Mouse (Mus musculus): ENCODE measurements around the gene Mpz. TPM values are rescaled to one million over a fixed set of nuclear protein-coding genes. Genes with fewer than 3 reads are reported as not detected.

Mpz gene
- polyA plus RNA-seq, 1 experiment from 2014 or later: 0.06 TPM

DNA sequence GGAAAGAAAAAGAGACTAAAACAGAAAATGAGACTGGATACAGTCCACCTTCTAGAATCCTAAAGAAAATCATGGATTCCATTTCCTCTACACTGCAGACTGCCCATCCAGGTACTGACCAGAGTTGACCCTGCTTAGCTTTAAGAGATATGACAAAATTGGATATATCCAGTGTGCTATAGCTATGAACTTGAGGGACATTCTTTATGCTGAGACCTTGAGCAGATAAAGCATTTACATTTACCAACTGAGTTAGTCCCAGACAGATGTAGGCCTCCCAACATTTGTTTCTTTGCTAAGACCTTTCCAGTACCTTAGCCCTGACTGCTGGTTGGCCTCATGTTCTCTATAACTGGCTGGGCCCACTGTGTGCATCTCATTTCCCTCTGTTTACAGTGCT is 7.5 kb downstream of the Mpz start:
- no peak for DNase-seq (ENCODE audit: low read depth, low spot score)
- POLR2A ChIA-PET: no interaction called here
- in situ Hi-C loops (cut with MboI; ENCODE audit: low pct_unique_long_range_greater_than_20kb): no loop called here
- TF ChIP-seq CTCF (IDR thresholded peaks at IDR 0.05): no peak
- no peak for ATAC-seq
- no peaks in the 10 kb centered on the region for H3K27me3 ChIP-seq
- CTCF ChIA-PET: interaction anchor here (2.0 kb wide), 1 partner anchor 63 kb away, joined by 7 read pairs; no protein-coding TSS in a partner anchor

GRCm38 (mm10) chr1:171159485-171159975 is 9.0 kb downstream of the Mpz start:
- ChIA-PET CTCF (no interaction called here), POLR2A (no interaction called here)
- in situ Hi-C loops (cut with MboI; ENCODE audit: low pct_unique_long_range_greater_than_20kb): no loop called here
- no peaks in the 10 kb centered on the region for H3K27me3 ChIP-seq
- no peak for TF ChIP-seq CTCF (IDR thresholded peaks at IDR 0.05)
- ATAC-seq: no peak
- DNase-seq (ENCODE audit: low read depth, low spot score): no peak

GRCm38 (mm10) chr1:171162526-171162925 is 12.0 kb downstream of the Mpz start:
- ChIA-PET POLR2A (interaction anchor here (0.8 kb wide), 1 partner anchor 57 kb away, joined by 3 read pairs; no protein-coding TSS in a partner anchor), CTCF (interaction anchor here (1.4 to 4.2 kb wide), 8 partner anchors 9 to 59 kb away, joined by 3 to 28 read pairs (median 8); partner anchors contain the start of genes Nr1i3 and Tomm40l)
- TF ChIP-seq CTCF (IDR thresholded peaks at IDR 0.05): no peak
- in situ Hi-C loops (cut with MboI; ENCODE audit: low pct_unique_long_range_greater_than_20kb): loop anchor here (5.0 kb wide), 1 partner anchor 60 kb away; the partner anchor contains the start of gene Tomm40l
- H3K27me3 ChIP-seq: no peaks in the 10 kb centered on the region
- ATAC-seq (no peak), DNase-seq (ENCODE audit: low read depth, low spot score) (no peak)

DNA sequence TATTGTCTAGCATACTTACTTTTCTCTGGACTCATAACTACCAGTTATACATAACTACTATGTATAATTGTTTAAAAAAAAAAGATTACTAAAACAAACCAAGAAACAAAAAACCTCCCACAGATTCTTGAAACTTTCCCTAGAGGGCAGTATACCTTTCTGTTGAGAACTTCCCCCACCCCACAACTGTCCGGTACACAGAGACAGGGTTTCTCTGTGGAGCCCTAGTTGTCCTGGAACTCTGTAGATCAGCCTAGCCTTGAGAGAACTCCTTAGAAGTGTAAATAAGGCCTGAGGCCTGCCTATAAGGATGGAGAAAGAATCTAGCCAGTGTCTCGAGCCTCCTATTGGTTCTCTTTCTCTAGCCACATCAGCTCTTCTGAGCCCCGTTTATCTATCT is 13.7 kb downstream of the Mpz start:
- no peak for ATAC-seq
- no peak for DNase-seq (ENCODE audit: low read depth, low spot score)
- in situ Hi-C loops (cut with MboI; ENCODE audit: low pct_unique_long_range_greater_than_20kb): loop anchor here (5.0 kb wide), 1 partner anchor 58 kb away; the partner anchor contains the start of gene Tomm40l
- H3K27me3 ChIP-seq: no peaks in the 10 kb centered on the region
- POLR2A ChIA-PET: interaction anchor here (0.7 to 2.5 kb wide), 3 partner anchors 56 to 108 kb away, joined by 3 to 6 read pairs (median 3); partner anchors contain the start of gene Tomm40l
- CTCF ChIA-PET: interaction anchor here (0.8 to 4.2 kb wide), 10 partner anchors 9 to 57 kb away, joined by 3 to 28 read pairs (median 6); partner anchors contain the start of genes Pcp4l1 and Tomm40l
- TF ChIP-seq CTCF (IDR thresholded peaks at IDR 0.05): no peak

- in situ Hi-C loops (cut with MboI; ENCODE audit: low pct_unique_long_range_greater_than_20kb): no loop called here
- H3K27me3 ChIP-seq: no peaks in the 10 kb centered on the region
- POLR2A ChIA-PET: interaction anchor here (2.5 kb wide), 1 partner anchor 55 kb away, joined by 6 read pairs; no protein-coding TSS in a partner anchor
- no peak for DNase-seq (ENCODE audit: low read depth, low spot score)
- ATAC-seq: no peak
- CTCF ChIA-PET: interaction anchor here (0.7 to 4.2 kb wide), 5 partner anchors 13 to 55 kb away, joined by 3 to 28 read pairs (median 13); partner anchors contain the start of gene Tomm40l
- no peak for TF ChIP-seq CTCF (IDR thresholded peaks at IDR 0.05)
Measured at GRCm38 (mm10) chr1:171165629-171166345, 15.3 kb downstream of the Mpz start.

DNA sequence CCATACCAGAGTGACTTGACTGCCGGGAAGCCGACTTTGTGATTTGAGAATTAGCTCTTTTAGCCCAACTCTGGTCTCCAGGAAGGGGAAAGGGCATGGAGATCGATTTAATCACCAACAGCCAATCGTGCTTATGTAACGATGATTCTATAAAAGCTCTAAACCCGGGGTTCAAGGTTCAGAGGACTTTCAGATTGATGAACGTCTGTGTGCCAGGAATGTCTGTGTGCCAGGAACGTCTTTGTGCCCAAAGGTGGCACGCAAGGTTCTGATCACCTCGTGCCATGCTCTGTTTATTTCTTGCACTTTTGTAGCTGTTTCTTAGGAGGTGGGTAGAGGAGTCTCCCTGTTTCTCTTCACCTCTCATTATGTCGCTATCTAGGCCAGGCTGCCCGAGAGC is 18.4 kb downstream of the Mpz start:
- DNase-seq (ENCODE audit: low read depth, low spot score) (no peak), ATAC-seq (no peak)
- no peaks in the 10 kb centered on the region for H3K27me3 ChIP-seq
- in situ Hi-C loops (cut with MboI; ENCODE audit: low pct_unique_long_range_greater_than_20kb): no loop called here
- POLR2A ChIA-PET: interaction anchor here (0.9 to 2.1 kb wide), 2 partner anchors 15 to 49 kb away, joined by 3 to 6 read pairs; no protein-coding TSS in a partner anchor
- CTCF ChIA-PET: interaction anchor here (0.7 to 1.7 kb wide), 6 partner anchors 15 to 89 kb away, joined by 3 to 5 read pairs (median 3); no protein-coding TSS in a partner anchor
- TF ChIP-seq CTCF (IDR thresholded peaks at IDR 0.05): no peak

DNA sequence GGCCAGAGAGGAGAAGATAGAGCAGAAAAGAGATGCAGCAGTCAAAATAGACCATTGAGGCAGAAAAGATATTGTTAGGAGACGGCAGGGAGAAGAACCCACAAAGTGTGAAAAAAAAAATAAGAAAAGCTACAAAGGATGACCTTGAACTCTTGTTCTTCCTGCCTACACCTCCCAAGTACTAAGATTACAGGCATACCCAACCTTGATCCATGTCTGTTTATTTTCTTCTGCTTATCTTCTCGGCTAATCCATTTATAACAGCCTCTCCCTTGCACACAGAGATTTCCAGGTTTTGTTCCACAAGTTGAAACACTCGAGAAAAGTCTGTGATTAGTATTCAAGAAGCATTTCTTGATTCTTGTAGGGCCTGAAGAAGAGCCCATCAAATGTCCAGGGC is 19.4 kb downstream of the Mpz start:
- POLR2A ChIA-PET: interaction anchor here (0.6 to 2.1 kb wide), 2 partner anchors 16 to 130 kb away, joined by 3 to 6 read pairs; no protein-coding TSS in a partner anchor
- TF ChIP-seq CTCF (IDR thresholded peaks at IDR 0.05): no peak
- no peaks in the 10 kb centered on the region for H3K27me3 ChIP-seq
- DNase-seq (ENCODE audit: low read depth, low spot score) (no peak), ATAC-seq (no peak)
- in situ Hi-C loops (cut with MboI; ENCODE audit: low pct_unique_long_range_greater_than_20kb): no loop called here
- CTCF ChIA-PET: interaction anchor here (1.0 to 1.7 kb wide), 4 partner anchors 19 to 88 kb away, joined by 3 to 5 read pairs (median 4); no protein-coding TSS in a partner anchor

GRCm38 (mm10) chr1:171171138-171171537 is 20.6 kb downstream of the Mpz start:
- ChIA-PET POLR2A (interaction anchor here (0.6 kb wide), 1 partner anchor 60 kb away, joined by 3 read pairs; no protein-coding TSS in a partner anchor), CTCF (interaction anchor here (1.0 to 1.1 kb wide), 2 partner anchors 13 to 17 kb away, joined by 3 to 5 read pairs; no protein-coding TSS in a partner anchor)
- DNase-seq (ENCODE audit: low read depth, low spot score): no peak
- in situ Hi-C loops (cut with MboI; ENCODE audit: low pct_unique_long_range_greater_than_20kb): no loop called here
- no peaks in the 10 kb centered on the region for H3K27me3 ChIP-seq
- peak; percentile 62 for ATAC-seq
- no peak for TF ChIP-seq CTCF (IDR thresholded peaks at IDR 0.05)

GRCm38 (mm10) chr1:171172779-171173178 is 22.3 kb downstream of the Mpz start:
- in situ Hi-C loops (cut with MboI; ENCODE audit: low pct_unique_long_range_greater_than_20kb): no loop called here
- H3K27me3 ChIP-seq: no peaks in the 10 kb centered on the region
- ATAC-seq (no peak), DNase-seq (ENCODE audit: low read depth, low spot score) (no peak)
- no peak for TF ChIP-seq CTCF (IDR thresholded peaks at IDR 0.05)
- ChIA-PET POLR2A (no interaction called here), CTCF (interaction anchor here (0.8 to 2.7 kb wide), 3 partner anchors 8 to 60 kb away, joined by 3 to 9 read pairs (median 5); no protein-coding TSS in a partner anchor)

GRCm38 (mm10) chr1:171179487-171180171 is 29.1 kb downstream of the Mpz start:
- DNase-seq (ENCODE audit: low read depth, low spot score) (no peak), ATAC-seq (no peak)
- CTCF ChIA-PET: interaction anchor here (1.5 kb wide), 1 partner anchor 9 kb away, joined by 4 read pairs; no protein-coding TSS in a partner anchor
- TF ChIP-seq CTCF (IDR thresholded peaks at IDR 0.05): no peak
- in situ Hi-C loops (cut with MboI; ENCODE audit: low pct_unique_long_range_greater_than_20kb): no loop called here
- POLR2A ChIA-PET: interaction anchor here (1.1 kb wide), 1 partner anchor 30 kb away, joined by 4 read pairs; no protein-coding TSS in a partner anchor
- H3K27me3 ChIP-seq: no peaks in the 10 kb centered on the region

Data from Patski (cell line).